Mouse (Mus musculus): ENCODE results near the gene Ddb1. TPM values are rescaled to one million over a fixed set of nuclear protein-coding genes. Genes with fewer than 3 reads are reported as not detected.

Gene Ddb1
- total and polyA plus RNA-seq, 3 experiments, result 299 to 406 (median 319) TPM

DNA sequence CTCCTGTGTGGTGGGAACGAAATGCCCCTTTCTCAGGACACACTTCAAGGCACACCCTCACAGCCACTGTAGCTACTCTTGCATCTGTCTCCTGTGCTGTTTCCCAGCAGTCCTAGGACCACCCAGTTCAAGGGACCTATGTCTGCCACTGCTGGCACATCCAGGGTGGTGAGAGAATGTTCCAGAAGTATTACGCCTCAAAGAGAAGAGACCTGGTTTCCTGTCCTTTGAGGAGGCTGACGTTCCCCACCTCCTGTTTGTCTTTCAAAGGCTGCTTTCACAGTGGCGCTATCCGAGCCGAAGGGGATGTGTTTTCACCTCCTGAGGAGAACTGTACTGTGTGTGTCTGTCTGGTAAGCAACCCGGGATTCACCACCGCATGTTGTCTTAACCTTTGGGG is 43.0 kb downstream of the Ddb1 start:
- TF ChIP-seq MAX (IDR thresholded peaks at IDR 0.05; ENCODE audit: low read length) (no peak), RCOR1 (conservative IDR thresholded peaks at IDR 0.05; ENCODE audit: low read depth, low read length) (no peak), TCF12 (IDR thresholded peaks at IDR 0.05; ENCODE audit: low read depth, low read length) (no peak), RAD21 (IDR thresholded peaks at IDR 0.05; ENCODE audit: low read depth, low read length) (no peak), HCFC1 (IDR thresholded peaks at IDR 0.05; ENCODE audit: low read depth, low read length) (no peak), PAX5 (IDR thresholded peaks at IDR 0.05; ENCODE audit: low read length) (no peak), ELF1 (IDR thresholded peaks at IDR 0.05; ENCODE audit: low read depth, low read length) (no peak), UBTF (IDR thresholded peaks at IDR 0.05; ENCODE audit: low read depth, low read length) (no peak)
- H3K27me3 ChIP-seq (replicated peaks), result no peaks in the 10 kb centered on the region
- DNase-seq (ENCODE audit: extremely low read depth), result no peak
- no peaks in the 10 kb centered on the region for H3K9me3 ChIP-seq (replicated peaks; ENCODE audit: low read length)
- in situ Hi-C loops (cut with MboI; ENCODE audit: low pct_ligation_motif_present, low pct_unique_long_range_greater_than_20kb, low sequenced_read_pairs) (no loop called here), dilution Hi-C loops (cut with MboI; ENCODE audit: extremely low pct_ligation_motif_present, extremely low pct_unique_long_range_greater_than_20kb, low sequenced_read_pairs) (no loop called here)
- H3K36me3 ChIP-seq (replicated peaks in 1 of 2; ENCODE audit: control insufficient read depth in 1 of 2, insufficient read depth in 1 of 2, low read length in 1 of 2), result peaks cover 0 to 11% of the 10 kb centered on the region in 2 experiments
- H3K9ac ChIP-seq (ENCODE audit: insufficient read depth, low read depth), result no peak overlapping the region
- no peak overlapping the region for H3K27ac ChIP-seq (ENCODE audit: insufficient read depth, low read depth)
- H3K79me2 ChIP-seq (replicated peaks; ENCODE audit: control insufficient read depth, extremely low read depth, insufficient read depth, poor library complexity, severe bottlenecking), result no peaks in the 10 kb centered on the region
- H3K4me3 ChIP-seq (replicated peaks in 1 of 3; ENCODE audit: low read depth in 2 of 3, low read length in 2 of 3, poor library complexity in 1 of 3), result no peak overlapping the region
- H3K4me1 ChIP-seq (ENCODE audit: control insufficient read depth in 1 of 2, insufficient read depth in 2 of 2), result peaks cover 4 to 30% of the 10 kb centered on the region in 2 experiments
- no peak overlapping the region for H3K4me2 ChIP-seq (ENCODE audit: insufficient read depth, low read depth, poor library complexity, severe bottlenecking)

DNA sequence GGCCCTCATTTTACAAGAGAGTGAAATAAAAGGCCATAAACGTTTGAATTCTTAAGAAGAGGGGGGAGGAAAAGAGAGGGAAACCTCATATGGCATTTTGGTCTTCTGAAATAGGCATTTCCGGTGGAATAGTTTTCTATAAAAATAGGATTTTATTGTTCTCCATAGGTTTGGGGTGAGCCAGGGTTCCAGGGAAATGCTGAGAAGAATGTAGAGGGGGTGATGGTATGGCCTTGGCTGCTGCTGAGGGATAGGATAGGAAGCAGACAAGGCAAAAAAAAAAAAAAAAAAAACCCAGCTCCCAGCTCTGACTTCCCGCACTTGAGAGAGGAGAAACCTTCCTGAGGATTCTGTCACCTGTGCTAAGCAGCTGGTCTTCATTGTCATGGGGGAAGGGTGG is 50.9 kb downstream of the Ddb1 start:
- Histone ChIP-seq H3K9ac (ENCODE audit: insufficient read depth, low read depth) (no peak overlapping the region), H3K27ac (ENCODE audit: insufficient read depth, low read depth) (no peak overlapping the region)
- dilution Hi-C loops (cut with MboI; ENCODE audit: extremely low pct_ligation_motif_present, extremely low pct_unique_long_range_greater_than_20kb, low sequenced_read_pairs), result no loop called here

More for the DNA sequence above, 50.9 kb downstream of the Ddb1 start:
- Histone ChIP-seq H3K4me3 (replicated peaks in 1 of 3; ENCODE audit: low read depth in 2 of 3, low read length in 2 of 3, poor library complexity in 1 of 3) (no peak overlapping the region), H3K36me3 (replicated peaks in 1 of 2; ENCODE audit: control insufficient read depth in 1 of 2, insufficient read depth in 1 of 2, low read length in 1 of 2) (peaks cover 0 to 26% of the 10 kb centered on the region in 2 experiments), H3K4me1 (ENCODE audit: control insufficient read depth in 1 of 2, insufficient read depth in 2 of 2) (peaks cover 5 to 14% of the 10 kb centered on the region in 2 experiments), H3K4me2 (ENCODE audit: insufficient read depth, low read depth, poor library complexity, severe bottlenecking) (no peak overlapping the region), H3K27me3 (replicated peaks) (no peaks in the 10 kb centered on the region), H3K9me3 (replicated peaks; ENCODE audit: low read length) (no peaks in the 10 kb centered on the region), H3K79me2 (replicated peaks; ENCODE audit: control insufficient read depth, extremely low read depth, insufficient read depth, poor library complexity, severe bottlenecking) (no peaks in the 10 kb centered on the region)
- in situ Hi-C loops (cut with MboI; ENCODE audit: low pct_ligation_motif_present, low pct_unique_long_range_greater_than_20kb, low sequenced_read_pairs), result no loop called here
- DNase-seq (ENCODE audit: extremely low read depth), result no peak
- no peak for TF ChIP-seq HCFC1 (IDR thresholded peaks at IDR 0.05; ENCODE audit: low read depth, low read length)
- no peak for TF ChIP-seq BHLHE40 (IDR thresholded peaks at IDR 0.05; ENCODE audit: low read depth, low read length)
- TF ChIP-seq TCF12 (IDR thresholded peaks at IDR 0.05; ENCODE audit: low read depth, low read length), result no peak
- no peak for TF ChIP-seq MXI1 (IDR thresholded peaks at IDR 0.05; ENCODE audit: low read depth, low read length)
- TF ChIP-seq MYC (IDR thresholded peaks at IDR 0.05; ENCODE audit: low read depth, low read length), result no peak
- no peak for TF ChIP-seq GABPA (IDR thresholded peaks at IDR 0.05; ENCODE audit: insufficient replicate concordance, low read depth, low read length)
- no peak for TF ChIP-seq CTCF (conservative IDR thresholded peaks at IDR 0.05 in 1 of 2, IDR thresholded peaks at IDR 0.05 in 1 of 2; ENCODE audit: low read depth in 2 of 2, low read length in 2 of 2)
- TF ChIP-seq ZNF384 (IDR thresholded peaks at IDR 0.05; ENCODE audit: low read depth, low read length), result no peak
- TF ChIP-seq USF2 (conservative IDR thresholded peaks at IDR 0.05; ENCODE audit: low read depth, low read length), result no peak
- TF ChIP-seq ELF1 (IDR thresholded peaks at IDR 0.05; ENCODE audit: low read depth, low read length), result no peak
- no peak for TF ChIP-seq MAX (IDR thresholded peaks at IDR 0.05; ENCODE audit: low read length)
- TF ChIP-seq RCOR1 (conservative IDR thresholded peaks at IDR 0.05; ENCODE audit: low read depth, low read length), result no peak
- TF ChIP-seq SIN3A (IDR thresholded peaks at IDR 0.05; ENCODE audit: low read length), result no peak
- no peak for TF ChIP-seq RAD21 (IDR thresholded peaks at IDR 0.05; ENCODE audit: low read depth, low read length)
- TF ChIP-seq SMC3 (IDR thresholded peaks at IDR 0.05; ENCODE audit: low read depth, low read length), result no peak
- TF ChIP-seq NRF1 (IDR thresholded peaks at IDR 0.05; ENCODE audit: low read depth, low read length), result no peak
- no peak for TF ChIP-seq ETS1 (conservative IDR thresholded peaks at IDR 0.05; ENCODE audit: low read depth, low read length)
- no peak for TF ChIP-seq UBTF (IDR thresholded peaks at IDR 0.05; ENCODE audit: low read depth, low read length)

Data from CH12.LX (cell line).